Mouse (Mus musculus) kidney, adult 2 months (tissue): ENCODE data around the gene Armc6.

Source experiments
- CTCF ChIP-seq: fragments of 200-500 bp; conservative IDR thresholded peaks from 2 replicates; pipeline ENCODE4 v1.5.1; 2011; ENCODE audit warnings: low read depth, mild to moderate bottlenecking, control low read depth, low read length, moderate library complexity, mixed read lengths; ENCODE audit not compliant: insufficient read depth, insufficient read length
- POLR2A ChIP-seq: fragments of 200-500 bp; IDR thresholded peaks from one replicate; pipeline ENCODE4 v1.6.1; 2011; ENCODE audit warnings: low read depth, low read length, control low read depth

DNA sequence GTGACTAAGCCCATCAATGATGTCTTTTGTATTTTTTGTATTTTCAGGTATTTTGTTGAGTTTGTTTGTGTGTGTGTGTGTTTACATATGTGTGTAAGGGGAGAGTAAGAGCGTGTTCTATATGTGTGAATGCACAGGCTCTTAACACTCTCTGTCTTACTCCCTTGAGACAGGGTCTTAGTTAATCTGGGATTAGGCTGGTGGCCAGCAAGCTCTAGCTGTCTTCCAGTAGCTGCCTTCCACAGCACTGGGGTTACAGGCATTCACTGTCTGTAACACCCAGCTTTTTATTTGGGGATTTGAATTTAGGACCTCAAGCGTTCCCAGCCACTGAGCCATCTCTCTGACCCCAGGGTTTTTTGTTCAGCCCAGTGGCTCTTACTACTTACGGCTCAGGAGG lies 13.6 kb upstream of the Armc6 start:
- TF ChIP-seq CTCF (no peak), POLR2A (no peak)
